Mouse (Mus musculus) T-helper 2 cell (primary cell): Measurements from ENCODE around the gene Fgf15.

Experiments
- in situ Hi-C: fragments of 300-600 bp; cut with MboI, MseI; formaldehyde crosslinking; loops from one replicate; pipeline ENCODE4 v1.15.1; 2025; ENCODE audit warnings: high pct_unique_total_duplicates

The Fgf15 gene

DNA sequence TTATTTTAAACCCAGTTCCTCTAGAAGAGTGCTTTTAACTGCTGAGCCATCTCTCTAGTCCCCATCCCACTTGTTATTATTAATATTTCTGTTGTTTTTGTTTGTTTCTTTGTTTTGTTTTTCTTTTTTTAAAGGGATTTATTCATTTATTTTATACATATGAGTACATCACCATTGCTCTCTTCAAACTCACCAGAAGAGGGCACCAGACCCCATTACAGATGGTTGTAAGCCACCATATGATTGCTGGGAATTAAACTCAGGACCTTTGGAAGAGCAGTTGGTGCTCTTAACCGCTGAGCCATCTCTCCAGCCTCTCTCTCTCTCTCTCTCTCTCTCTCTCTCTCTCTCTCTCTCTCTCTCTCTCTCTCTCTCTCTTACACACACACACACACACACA lies 5.7 kb upstream of the Fgf15 start:
- in situ Hi-C loops = loop anchor here (5.0 kb wide), 2 partner anchors 38 to 298 kb away; no protein-coding TSS in a partner anchor

DNA sequence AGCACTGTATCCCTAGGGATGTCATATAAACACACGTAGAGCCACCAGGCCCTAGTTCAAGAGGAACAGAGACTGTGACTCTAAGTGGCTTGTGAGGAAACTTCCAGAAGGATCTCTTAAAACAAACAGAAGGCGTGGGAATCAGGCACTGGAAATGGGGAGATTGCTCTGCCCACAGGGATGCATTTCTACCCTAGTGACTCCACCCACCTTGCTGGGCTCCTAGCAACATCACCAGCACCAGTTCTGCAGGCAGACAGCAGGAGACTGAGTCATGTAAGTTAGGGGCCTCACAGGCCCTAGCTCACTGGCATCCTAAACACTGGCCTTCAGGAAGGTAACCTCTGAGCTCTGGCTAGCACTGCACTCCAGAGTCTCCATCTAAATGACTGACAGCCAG lies 4.5 kb upstream of the Fgf15 start:
- in situ Hi-C loops = loop anchor here (5.0 kb wide), 2 partner anchors 40 to 300 kb away; no protein-coding TSS in a partner anchor

DNA sequence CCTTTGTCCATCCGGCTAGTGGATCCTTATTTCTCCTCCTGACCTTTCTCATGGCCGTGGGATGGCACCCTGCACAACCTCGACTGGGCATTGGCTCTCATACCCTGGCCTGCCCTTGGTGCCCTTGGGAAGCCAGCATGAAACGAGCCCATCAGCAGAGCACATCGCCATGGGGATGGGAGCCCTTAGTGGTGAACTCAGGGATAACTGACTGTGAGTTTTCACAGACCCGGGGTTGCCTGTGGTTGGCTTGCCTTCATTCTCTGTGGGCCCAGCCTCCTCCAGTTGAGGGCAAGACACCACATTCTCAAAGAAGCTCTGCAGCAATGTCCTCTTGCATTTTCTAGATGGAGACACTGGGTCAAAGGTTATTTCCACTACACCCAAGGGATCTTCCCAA lies 4.0 kb upstream of the Fgf15 start:
- in situ Hi-C loops = loop anchor here (5.0 kb wide), 2 partner anchors 40 to 300 kb away; no protein-coding TSS in a partner anchor

DNA sequence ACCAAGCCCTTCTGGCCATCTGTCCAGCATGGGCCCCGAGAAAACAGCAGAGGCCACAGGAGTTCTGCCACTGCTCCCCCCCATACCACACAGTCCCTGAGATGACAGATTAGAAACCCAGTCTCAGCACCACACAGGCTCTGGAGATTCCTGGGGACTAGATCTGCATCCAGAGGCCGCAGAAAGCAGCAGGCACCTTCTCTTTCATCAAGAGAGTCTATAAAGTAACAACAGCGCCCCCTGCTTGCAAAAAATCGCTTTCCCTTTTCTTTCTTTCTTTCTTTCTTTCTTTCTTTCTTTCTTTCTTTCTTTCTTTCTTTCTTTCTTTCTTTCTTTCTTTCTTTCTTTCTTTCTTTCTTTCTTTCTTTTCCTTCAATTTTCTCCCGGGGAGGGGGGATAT lies 2.1 kb upstream of the Fgf15 start:
- in situ Hi-C loops = loop anchor here (5.0 kb wide), 2 partner anchors 42 to 302 kb away; no protein-coding TSS in a partner anchor

DNA sequence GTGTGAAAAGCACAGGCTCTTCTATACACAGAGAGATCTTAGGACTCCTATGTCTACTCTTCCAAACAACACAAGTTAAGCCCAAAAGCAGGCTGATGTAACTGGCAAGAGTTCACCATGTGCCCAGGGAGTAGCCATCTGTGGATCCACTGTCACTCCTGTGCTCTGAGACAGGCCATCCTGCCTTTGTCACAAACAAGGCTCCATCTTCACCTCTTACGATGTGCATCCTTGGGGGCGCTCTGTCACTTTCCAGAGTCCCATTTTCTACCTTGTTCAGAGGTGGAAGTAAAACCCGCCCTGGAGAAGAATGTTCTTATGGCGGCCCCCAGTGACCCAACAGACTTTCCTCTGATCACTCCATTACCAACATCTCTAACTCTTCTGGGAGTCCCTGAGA lies 1.6 kb upstream of the Fgf15 start:
- in situ Hi-C loops = loop anchor here (5.0 kb wide), 2 partner anchors 42 to 302 kb away; no protein-coding TSS in a partner anchor

DNA sequence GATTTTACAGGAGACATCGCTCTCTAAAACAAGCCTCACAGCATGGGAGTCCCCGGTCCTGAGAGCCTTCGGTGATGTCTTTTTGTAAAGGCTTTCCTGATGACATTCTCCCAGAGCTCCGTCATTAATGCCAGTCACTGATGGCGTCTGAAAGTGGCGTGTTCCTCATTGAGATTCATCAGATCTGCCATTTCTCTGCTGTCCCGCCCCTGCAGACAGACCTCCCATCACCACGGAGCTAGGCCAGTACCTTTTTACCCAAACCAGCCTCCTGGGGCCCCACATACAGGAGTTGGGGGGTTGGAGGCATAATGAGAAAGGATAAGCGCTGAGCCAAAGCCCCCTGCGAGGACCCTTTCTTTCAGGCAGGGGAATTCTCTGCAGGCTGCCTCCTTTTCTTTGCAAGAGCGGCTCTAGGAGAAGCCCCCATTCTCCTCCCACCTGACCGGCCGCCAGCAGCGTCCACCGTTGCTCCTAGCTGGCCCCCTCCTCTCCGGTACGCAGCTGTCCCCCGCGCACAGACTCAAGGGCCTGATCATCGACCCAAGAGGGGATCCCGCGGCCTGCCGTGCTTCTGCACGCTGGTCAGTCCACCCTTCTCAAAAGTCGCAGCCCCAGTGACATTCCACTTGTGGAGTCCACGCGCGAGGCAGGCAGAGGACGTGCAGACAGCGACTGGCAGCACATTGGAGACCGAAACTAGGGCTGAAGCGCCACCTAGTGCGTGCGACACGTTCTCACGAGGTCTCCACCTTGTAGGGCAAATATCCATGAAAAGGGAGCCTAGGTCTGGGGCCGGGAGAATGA lies 823 bp upstream of the Fgf15 start:
- in situ Hi-C loops = no loop called here

DNA sequence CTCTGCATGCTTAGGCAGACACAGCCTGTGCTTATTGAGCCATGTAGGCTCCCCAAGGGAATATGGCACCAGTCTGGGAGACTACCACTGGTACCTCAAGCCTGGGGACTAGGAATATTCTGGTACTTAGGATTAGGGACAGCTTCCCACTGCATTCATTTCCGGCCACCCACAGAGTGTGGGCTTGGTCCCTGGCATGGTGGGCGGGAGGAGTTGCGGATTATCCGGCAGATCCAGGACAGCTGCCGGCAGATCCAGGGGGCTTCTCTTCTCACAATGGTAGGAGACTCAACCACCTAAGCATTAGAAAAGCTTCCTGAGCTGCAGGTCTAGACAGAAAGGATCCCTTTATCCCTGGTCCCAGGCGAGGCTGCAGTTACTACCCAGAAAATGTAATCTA lies 2.2 kb downstream of the Fgf15 start:
- in situ Hi-C loops = no loop called here

DNA sequence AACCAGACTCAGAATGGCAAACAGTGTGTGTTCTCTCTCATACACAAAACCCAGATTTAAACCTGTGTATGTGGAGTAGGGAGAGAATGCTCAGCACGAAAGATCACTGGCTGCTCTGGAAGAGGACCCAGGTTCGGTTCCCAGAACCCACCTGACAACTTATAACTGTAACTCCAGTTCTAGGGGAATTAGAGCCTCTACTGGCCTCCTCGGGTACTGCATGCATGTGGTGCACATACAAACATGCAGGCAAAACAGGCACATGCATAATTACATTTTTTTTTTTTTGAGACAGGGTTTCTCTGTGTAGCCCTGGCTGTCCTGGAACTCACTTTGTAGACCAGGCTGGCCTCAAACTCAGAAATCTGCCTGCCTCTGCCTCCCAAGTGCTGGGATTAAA lies 9.2 kb downstream of the Fgf15 start:
- in situ Hi-C loops = loop anchor here (25.0 kb wide), 1 partner anchor 1093 kb away; the partner anchor contains the start of genes Dhcr7 and Nadsyn1

DNA sequence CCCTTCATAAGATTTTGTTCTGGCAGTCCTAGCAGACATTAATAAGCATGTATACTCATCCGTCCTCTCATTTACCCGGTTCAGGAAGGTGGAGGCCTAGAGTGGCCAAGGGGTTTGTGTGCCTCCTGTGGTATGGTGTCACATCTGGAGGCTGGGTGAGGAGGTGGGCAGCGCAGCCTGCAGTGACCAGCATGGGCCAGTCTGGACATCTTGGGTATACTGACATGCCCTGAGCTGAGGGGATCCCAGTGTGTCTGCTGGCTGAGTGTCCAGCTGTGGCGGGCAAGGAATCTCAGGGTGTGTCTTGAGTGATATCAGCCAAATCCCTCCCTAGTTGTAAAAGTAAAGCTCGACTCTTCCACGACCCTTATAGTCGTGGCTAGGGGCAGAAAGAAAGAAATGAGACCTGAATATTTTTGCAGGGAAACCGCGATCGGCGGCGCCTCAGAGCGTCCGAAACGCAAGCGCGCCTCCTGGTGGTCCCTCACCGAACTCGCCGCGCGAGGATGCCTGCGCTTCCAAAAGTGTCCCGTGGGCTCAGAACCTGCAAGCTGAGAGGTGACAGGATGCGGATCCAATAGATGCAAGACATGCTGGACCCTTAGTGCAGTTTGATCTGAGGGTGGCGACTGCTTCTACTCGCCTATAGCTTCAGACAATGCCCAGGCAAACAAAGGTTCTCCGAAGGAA lies 10.5 kb downstream of the Fgf15 start:
- in situ Hi-C loops = loop anchor here (25.0 kb wide), 1 partner anchor 1095 kb away; the partner anchor contains the start of genes Dhcr7 and Nadsyn1

DNA sequence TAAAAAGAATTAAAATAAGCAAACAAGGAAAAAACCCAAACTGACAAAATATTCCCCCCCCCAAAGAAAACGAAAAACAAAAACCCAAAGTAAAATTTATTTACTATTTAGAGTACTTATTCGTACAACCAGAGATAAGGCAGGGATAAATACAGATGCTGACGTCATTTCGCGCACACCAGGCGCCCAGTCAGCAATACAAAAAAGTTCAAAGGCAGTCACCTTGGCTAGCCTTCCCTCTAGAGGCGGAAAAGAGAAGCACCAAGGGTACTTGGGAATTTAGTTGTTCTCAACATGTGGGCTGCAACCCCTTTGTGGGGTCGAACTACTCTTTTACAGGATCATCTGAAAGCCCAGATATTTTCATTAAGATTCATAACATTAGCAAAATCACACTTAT lies 11.5 kb downstream of the Fgf15 start:
- in situ Hi-C loops = loop anchor here (25.0 kb wide), 1 partner anchor 1095 kb away; the partner anchor contains the start of genes Dhcr7 and Nadsyn1

DNA sequence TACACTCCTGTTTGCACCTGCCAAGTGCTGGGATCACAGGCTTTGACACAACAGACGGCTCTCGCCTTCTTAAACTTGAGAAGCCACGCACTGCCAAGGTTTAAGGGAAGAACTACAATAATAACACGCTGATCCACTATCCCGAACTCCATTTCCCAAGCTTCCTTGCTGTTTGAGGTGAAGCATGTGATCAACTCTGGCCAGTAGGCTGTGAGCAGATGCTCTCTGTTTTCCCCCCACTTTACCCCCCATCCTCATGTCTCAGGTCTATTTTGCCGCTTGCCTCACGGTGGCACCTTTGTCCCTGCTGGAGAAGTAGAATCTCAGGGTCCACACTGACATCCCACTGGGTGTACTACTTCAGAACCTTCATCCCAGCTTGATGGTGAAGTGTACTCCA lies 12.4 kb downstream of the Fgf15 start:
- in situ Hi-C loops = loop anchor here (25.0 kb wide), 1 partner anchor 1096 kb away; the partner anchor contains the start of genes Dhcr7 and Nadsyn1

DNA sequence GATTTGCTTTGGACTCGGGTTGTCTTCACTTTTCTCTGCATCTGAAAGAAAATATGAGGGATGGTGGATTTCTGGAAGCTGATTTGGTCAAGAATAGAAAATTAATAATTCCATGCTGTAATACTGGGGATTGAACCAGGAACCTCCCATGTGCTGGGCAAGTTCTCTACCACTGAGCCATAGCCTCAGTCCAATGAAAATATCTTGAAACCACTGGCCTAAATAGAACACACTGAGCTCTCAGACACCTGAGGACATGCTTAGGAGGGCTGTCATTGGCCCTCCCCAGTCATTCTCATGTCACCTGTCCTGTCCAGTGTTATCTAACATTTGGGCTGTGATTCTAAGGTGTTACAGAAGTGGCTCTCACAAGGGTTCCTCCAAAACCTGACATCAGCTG lies 14.8 kb downstream of the Fgf15 start:
- in situ Hi-C loops = loop anchor here (25.0 kb wide), 1 partner anchor 1099 kb away; the partner anchor contains the start of genes Dhcr7 and Nadsyn1

DNA sequence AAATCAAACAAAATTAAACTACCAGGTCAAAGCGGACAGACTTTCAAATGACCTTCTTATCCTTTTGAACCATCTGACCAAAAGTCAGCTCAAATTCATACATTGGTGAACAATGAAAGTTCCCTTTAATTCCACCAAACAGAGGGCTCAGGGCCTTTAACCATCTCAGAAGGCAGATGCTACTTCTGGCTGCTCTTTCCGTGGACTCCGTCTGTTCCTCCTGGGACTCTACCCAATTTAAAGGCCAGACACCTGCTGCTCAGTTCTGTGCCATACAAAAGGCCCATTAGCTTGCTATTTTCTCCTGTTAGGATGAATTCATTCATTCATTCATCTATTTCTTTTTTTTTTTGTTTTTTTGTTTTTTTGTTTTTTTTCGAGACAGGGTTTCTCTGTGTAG lies 16.6 kb downstream of the Fgf15 start:
- in situ Hi-C loops = loop anchor here (25.0 kb wide), 1 partner anchor 1101 kb away; the partner anchor contains the start of genes Dhcr7 and Nadsyn1

DNA sequence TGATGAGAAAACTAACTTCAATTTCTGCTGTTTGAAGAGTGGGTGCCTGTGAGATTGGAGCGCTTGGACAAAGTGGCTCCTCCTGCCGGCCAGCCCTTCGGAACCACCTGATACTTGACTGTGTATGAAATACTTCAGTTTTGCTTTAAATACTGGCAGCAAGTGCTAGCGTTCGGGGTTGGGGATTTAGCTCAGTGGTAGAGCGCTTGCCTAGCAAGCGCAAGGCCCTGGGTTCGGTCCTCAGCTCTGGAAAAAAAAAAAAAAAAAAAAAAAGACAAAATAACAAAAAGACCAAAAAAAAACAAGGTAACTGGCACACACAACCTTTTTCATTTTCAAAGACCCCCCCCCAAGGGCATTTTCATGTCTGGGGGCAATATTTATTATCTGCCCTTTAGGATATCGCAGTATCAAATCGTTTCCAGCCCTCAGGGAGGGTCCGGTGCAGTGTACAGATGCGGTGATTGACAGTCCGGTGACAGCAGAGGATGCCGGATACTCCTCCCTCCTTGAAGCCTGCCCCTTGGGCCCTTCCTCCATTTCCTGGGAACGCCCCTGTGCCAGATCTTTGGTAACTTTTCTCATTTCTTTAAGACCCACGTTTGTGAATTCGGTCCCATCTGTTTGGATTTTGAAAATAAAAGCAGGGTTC lies 18.1 kb downstream of the Fgf15 start:
- in situ Hi-C loops = loop anchor here (25.0 kb wide), 1 partner anchor 1102 kb away; the partner anchor contains the start of genes Dhcr7 and Nadsyn1

DNA sequence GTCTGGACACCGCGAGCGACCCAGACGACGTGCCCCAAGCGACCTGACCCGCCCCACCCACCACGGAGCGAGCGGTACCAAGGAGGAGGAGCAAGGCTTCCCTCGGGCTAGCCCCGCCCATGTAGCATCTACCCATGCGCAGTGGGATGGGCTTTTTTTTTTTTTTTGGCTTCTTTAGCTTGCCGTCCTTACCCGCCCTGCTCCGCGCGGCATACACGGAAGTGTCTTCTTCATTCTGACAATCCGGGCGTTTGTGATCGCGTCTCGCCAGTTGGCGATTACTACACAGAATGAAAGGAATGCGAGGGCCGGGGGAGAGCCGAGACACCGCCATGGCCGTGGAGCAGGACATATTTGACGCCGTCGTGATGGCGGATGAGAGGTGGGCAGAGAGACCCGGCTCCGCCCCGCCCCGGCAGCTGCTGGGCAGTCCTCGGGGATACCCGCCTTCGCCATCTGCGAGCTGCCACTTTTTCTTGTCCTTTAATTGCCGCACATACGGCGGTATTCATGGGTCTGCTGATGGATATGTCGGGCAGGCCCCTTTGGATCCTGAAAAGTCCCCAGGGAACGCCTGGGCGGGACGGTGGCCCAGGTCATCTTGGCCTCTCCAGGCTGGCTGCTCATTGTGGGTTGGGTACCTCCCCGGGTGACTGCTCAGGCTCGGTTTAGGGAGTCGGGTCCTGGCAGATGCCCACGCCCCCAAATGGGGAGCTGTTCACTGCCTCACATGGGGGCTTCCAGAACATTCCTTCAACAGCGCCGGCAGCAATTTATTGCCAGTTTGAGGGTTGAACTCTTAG lies 18.8 kb downstream of the Fgf15 start, which contains the start of gene LTO1:
Gene LTO1 (plus strand): TSS at position 153 of the 803 bp plus-strand sequence.
- in situ Hi-C loops = loop anchor here (25.0 kb wide), 1 partner anchor 1103 kb away; the partner anchor contains the start of genes Dhcr7 and Nadsyn1

DNA sequence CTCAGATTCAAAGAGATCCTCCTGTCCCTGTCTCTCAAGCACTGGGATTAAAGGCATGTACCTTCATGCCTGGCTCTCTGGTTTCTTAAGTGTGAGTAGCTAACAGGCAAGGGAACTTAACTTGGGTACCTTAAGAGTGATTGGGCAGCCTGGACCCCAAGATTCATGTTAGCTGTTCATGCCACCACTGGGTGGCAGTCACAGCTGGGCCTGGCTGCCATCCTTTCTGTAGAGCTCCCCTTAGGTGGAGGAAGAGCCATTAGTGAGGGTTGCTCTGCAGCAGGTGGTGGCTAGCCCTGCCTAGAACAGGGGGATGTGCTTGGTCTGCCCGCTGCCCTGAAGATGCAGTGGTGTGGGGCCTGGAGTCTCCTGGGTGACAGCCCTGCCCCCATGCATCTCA lies 22.5 kb downstream of the Fgf15 start:
- in situ Hi-C loops = loop anchor here (25.0 kb wide), 1 partner anchor 1107 kb away; the partner anchor contains the start of genes Dhcr7 and Nadsyn1

DNA sequence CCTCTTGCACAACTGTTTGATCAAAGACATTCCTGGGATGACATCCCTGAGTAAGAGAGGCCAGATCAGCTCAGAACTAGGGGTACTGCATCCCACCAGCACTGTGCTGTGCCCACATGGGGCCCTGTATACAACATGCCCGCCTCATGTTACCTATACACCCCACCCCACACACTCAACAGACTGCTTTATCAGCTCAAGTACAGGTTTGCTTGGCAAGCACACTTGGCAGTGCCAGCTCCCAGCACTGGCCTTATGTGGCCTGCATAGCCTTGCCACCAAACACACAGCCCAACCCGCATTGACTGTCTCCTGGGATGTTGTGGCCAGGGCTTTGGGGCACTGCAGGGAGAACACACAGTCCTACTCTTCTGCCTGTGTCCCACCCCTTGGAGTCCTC lies 31.3 kb downstream of the Fgf15 start:
- in situ Hi-C loops = no loop called here

DNA sequence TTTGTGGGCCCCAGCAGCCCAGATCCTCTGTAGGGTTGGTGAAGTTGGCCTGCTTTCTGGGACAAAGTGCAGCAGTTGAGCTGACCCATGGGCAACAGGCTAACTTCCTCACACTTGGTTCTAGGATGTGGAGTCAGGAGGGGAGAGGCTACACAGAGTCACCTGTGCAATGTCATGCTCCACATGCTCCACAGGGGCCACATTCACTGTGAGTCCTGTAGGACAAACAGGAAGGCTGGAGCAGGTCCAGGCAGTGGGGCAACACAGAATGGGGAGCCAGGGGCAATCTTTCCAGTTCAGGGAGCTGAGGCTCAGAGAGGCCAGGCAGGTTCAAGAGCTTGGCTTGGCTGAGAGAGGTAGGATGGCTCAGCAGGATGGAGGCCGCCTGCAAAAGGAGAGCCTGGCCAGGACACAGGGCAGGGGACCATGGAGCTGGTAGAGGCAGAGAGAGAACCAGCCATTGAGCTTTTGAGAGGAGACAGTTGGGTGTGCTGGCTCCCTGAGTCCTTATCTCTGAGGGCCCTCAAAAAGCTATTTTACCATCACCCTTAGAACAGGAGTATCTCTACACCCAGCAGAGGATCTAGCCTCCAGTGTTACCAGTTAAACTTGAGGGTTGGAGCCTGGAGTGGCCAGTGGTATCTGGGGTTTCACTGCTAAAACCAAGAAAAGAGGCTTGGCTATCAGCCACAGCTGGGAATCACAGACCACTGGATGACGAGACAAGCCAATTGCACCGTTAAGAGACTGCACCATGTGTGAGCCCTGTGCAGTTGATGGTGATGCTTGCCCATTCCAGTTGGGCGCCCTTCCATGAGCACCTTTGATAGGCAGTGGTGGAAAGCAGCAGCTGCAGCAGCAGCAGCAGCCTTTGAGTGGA lies 31.9 kb downstream of the Fgf15 start:
- in situ Hi-C loops = no loop called here

DNA sequence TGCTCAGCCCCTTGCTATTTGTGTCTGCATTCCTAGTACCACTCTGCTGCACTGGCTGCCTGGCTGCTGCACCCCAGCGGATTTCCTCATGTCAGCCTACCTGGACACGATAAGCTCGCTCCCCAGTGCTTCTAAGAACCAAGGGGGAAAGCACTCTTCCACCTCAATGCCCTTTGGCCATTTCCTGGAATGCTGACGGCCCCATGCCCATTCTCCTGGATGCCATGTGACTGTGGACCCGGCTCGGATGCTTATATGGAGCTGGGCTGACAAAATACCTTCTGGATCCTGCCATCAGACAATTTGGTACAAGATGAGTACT lies 32.5 kb downstream of the Fgf15 start:
- in situ Hi-C loops = no loop called here

DNA sequence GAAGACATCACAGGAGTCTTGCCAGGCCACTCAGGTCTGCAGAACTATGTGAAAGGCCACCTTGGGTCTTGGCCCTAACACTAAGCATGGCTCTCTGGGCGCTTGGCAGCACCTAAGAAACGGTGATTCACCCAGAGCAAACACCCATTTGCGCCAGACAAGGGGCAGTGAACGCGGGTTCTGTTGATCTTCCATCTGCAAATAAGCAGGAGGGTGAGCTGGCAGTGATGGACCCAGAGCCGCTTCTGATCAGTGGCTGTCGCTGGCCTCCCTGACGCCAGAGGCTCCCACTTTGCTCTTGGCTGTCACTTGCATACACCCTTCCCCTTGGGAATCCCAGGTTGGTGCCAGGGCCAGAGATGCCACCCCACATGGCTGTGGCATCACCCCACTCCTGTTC lies 33.2 kb downstream of the Fgf15 start:
- in situ Hi-C loops = no loop called here
